Mouse (Mus musculus): ENCODE measurements at regions not wholly inside any gene's neighbourhood (a gene's known extent, or its start where the extent isn't known, plus 50 kb on each side); places are given as distances from the start of the nearest gene placed in this dataset.

DNA sequence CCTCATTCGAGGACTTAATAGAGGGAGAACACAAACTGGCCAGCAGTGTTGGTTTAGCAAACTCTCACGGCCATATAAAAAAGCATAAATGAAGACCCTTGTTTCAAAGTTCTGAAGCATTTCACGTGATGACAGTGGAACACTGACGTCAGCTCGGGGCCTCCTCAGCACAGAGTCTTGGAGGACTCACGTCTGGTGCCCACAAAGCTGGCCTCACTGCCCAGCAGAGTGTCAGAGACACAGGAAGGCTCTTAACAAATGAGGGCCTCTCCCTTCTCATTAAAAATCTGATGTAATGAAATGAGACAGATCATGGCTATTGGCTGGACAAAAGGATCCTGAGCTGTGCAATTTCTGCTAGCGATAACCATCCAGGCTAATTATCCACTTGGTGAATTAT, 330.6 kb downstream of the Wdr11 start:
- no peak for DNase-seq

DNA sequence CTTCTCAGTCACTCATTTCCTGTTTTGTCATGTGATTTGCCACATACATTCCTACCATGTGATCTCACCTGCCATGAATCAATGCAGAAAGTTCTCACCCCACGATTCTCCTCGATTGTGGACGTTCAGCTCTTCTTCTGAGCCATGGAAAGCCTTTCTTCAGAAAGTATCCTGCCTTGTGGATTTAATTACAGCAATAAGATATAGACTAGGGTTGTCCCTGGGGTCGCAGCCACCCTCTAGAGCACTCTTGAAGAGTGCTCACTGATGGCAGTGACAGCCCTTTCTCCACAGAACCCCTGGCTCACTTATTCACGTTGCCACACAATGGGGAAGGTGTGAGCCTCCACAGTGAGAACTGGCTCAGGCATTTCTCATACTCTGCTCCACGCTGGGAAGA, 345.1 kb downstream of the Wdr11 start:
- DNase-seq = no peak

DNA sequence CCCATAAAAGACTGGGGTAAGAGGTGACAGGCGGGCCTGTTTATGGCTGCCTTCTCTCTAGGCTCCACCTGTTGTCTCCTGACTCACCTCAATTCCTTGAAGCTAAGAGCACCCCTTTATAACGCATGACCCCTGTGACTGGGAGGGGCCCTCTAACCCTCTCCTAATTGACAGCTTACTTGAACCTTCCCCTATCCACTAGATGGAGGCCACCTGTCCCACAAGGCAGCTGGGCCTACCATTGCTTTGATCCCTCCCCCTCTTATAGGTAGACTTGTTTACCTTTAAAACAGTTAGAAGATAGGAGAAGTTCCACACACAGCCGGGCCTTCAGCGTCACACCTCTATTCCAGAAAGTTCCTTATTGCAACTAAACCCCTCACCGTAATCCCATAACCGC, 346.1 kb downstream of the Wdr11 start:
- DNase-seq = no peak

DNA sequence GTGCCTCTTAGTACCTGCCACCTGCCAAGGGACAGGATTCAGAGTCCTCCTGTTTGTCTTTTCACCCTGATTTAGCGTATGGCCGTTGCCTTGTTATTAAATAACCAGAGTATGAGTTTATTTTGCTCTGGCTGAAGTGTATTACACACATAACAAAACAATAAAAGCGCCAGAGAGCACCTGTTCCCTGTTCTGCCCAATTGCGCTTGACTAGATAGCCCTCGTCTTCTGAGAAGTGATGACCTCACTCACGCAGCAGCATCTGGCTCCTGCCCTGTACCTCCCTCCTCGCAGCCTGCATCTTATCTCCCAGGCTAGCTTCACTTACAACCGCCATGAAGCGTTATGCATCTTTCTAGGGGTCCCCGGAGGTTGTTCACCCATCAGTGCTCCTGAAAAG, 346.5 kb downstream of the Wdr11 start:
- DNase-seq = no peak

DNA sequence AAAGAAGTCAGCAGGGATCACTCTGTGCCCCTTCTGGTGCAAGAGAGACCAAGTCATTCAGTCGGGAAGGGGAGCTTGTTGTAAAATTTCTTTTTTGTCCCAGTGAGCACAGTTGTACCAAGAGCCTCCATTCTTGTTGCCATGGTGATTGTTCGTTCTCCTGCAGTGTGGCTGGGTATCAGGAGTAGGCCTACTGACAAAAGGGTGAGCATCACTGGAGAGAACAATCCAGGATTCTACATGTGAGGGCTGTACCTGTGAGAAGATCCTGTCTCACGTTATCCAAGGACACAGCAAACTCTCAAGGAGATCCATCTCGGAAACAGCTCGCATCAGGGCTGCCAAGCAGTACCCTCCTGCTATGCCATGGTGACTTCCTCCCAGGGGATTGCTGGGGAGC, 347.6 kb downstream of the Wdr11 start:
- no peak for DNase-seq

DNA sequence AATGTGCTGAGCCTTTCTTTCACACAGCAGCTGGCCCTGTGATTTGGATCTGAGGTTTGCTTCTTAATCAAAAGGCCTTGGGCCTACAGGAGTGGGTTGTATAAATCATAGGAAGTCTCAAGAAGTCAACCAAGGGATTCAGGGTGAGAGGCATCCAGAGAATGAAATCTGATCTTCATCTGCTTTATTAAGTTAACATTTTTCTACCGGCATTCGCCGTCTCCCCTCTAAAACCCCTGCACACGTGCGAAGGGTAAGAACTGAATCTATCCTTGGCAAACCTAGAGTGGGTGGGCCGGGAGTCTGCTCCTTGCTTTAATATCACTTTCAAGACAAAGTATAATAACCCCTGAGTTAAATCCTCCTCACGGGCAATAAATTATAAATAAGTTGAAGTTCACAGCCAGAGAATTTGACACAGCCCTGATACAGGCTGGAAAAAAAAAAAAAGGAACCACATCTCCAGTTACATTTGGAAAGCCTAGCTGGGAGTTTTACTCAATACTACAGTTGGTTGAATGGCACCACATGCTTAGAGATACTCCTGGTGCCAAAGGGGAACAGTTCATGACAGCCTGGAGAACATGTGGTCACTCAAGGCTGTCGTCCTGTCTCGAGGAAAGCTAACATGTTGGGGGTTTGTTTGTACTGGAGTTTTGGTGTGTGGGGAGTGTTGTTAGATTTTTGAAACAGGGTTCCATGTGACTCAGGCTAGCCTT, 349.8 kb downstream of the Wdr11 start:
- no peak for DNase-seq

DNA sequence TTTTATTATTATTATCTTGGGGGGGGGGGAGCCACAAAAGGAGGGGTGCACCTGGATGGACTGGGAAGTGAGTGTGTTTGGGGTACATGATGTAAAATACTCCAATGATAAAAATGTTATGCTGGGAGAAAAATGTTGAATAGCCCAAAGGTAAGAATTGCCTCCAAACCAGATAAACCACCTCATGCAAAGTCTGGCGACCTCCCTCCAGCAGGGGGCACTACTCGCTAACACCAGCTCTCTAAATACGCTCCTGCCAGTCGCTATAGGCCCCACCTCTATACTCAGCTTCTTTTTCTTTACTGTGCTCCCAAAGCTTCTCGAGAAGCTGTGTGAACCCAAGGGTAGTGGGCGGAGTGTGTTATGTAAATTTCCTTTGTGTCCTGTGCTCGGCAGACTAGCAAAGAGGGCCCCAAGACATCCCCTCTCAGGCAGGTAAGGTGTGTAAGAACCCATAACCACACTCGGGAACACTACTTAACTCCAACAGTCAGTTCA, 357.0 kb downstream of the Wdr11 start:
- no peak for DNase-seq

DNA sequence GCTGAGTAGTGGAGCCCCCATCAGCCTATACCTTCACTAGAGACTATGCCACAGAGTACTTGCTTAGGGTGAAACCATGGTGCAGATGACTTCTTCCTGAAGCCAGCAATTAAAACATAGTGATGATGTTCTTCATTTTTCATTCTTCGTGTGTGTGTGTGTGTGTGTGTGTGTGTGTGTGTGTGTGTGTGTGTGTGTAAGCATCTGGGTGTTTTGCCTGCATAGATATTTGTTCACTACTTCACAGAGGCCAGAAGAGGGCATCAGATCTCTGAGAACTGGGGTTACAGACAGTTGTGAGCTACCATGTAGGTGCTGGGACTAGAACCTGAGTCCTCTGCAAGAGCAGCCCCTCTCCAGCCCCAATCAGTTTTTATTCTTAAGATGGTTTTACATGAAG, 358.8 kb downstream of the Wdr11 start:
- DNase-seq = no peak

DNA sequence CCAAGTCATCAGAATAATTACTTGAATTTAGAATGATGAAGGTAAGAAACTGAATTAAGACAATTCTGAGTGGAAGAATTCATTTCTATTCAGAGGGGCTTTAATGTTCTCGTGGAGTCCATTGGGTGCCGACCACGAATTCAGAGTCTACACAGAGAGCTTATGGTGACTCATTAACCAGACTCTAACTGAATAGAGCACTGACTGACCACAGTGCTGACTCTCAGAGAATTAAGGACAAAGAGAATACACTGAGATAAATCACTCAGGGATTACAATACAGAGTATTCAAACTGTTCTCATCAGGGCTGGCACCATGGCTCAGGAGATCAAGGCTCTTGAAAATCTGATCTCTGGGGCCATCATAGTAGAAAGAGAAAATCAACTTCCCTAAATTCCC, 366.7 kb downstream of the Wdr11 start:
- DNase-seq = no peak

DNA sequence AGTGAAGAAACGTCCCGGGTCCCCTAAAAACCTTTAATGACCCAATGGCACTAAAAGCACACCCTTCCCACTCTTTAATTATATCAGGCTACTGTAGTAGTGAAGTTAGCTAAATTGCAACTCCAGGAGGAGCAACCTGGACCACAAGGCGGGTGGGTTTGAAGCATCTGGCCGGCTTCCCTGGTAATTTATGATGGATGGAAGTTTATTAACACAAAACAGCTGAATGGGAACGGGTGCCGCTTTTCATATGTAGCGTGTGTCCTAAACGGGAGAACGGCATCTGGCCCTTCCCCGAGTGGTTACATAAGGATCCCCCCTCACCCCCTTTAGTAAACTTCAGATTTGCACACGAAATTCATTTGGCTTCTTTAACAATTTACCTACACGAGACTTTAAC, 370.9 kb downstream of the Wdr11 start:
- peak in 1 of 2 experiments; percentile 32 for DNase-seq

DNA sequence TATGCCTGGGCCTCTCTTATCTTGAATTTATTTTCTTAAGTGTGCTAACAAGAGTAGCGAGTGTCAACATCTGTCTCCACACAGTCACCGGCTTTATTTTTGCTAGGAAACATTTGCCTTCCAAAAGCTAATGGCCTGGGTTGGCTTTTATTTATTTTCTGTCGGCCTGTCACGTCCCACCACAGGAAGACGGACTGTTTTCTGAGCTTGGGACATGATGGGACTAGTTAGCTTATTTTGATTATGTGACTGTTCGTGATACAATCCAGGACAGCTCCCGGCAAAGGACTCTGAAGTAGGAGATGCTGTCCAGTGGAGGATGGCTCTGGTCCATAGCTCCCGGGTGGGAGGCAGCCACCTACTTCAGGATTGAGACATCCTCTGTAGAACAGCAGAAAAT, 372.5 kb downstream of the Wdr11 start:
- no peak for DNase-seq

DNA sequence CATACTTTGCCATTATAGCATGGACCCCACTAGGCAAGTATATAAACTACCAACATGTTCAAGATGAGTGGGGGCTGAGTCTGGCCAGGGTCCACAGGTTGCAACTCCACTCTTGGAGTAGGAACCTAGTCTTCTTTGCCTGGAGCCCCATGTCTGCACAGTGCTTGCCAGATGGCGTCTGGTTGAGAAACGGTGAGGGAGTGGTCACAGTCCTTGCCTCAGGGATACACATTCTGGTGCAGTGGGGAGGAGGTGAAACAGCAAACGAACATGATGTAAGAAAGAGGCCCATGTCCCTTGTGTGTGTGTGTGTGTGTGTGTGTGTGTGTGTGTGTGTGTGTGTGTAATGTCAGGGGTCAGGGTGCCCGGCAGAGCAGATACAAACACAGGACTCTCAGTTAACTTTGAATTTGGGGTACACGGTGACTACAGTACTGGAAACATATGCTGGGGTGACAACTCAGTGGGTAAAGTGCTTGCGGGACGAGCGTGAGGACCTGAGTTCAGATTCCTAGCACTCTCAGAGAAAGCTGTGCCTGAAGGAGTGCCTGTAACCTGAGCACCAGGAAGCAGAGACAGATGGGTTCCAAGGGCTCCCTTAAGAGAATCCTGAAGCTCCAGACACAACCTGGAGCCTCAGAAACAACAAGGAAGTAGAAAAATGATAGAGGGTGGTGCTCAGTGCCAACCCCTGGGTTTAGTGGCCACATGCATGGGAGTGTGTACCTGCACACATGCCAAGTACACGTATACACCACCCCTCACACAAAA, 373.8 kb downstream of the Wdr11 start:
- DNase-seq = no peak

DNA sequence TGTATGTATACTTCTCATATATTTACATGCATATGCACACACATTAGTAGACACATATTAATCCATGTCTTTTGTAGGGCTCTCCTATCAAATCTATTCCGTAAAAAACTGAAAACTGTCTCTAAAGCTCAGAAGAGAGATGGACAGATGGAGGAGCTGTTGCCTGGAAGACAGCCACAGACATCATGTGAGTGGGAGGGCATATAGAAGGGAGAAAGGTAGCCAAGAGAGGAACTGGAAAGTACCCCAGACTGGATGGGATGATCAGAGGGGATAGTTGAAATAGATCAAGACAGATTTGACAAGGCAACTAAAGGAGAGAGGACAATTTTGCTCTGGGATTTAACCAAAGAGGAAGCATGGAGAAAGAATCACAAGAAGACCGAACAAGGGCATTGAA, 375.1 kb downstream of the Wdr11 start:
- DNase-seq = peak; percentile 64 to 65

DNA sequence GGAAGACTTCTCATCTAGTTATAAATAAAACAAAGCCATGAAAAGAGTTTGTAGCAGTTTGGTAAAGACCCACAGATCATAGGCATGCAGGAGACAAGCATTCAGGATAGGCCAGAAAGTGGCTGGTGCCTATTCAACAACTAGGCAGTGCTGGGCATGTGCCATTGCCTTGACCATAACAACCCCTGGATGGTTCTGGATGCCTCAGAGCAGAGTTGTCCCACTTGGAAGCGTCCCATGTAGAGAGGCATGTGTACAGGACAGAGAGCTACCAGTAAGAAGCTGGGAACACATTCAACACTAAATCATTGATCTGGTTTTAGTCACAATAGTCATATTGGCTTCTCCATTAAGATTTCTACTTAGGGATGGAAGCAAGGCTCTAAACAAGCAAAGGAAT, 378.5 kb downstream of the Wdr11 start:
- no peak for DNase-seq

DNA sequence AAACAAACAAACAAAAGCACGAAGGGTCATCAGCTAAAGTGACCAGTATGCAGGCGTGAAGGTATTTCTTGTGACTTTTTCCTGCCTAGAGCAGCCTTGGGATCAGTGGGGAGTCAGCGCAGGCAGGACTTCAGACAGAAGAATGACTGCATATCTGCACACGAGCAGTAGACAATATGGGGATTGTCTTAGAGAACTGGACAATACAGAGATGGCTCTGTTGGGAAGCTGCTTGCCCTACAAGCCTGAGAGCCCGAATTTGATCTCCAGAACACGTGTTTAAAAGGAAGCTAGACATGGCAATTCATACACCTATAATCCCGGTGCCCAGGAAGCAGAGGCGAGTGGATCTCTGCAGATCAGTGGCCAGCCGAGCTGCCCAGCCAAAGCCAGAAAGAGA, 382.5 kb downstream of the Wdr11 start:
- DNase-seq = no peak

DNA sequence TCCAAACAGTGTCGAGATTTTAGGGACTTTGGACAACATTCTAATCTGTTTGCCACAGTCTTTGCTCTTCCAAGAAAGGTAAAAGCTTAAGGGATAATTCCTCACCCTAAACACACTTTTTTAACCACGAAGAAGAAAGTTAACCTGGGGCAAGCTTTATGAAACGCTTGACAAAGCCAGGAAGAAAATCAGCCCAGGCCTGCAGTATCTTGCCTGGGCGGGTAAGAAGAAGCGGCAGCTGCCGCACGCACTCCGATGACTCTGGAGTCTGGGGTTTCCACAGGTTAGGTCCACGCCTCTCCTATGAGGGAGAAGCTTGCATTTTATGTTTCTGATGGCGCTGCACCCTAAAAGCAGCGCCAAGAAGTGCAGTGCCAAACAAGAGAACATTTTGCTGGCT, 383.2 kb downstream of the Wdr11 start:
- DNase-seq = no peak

DNA sequence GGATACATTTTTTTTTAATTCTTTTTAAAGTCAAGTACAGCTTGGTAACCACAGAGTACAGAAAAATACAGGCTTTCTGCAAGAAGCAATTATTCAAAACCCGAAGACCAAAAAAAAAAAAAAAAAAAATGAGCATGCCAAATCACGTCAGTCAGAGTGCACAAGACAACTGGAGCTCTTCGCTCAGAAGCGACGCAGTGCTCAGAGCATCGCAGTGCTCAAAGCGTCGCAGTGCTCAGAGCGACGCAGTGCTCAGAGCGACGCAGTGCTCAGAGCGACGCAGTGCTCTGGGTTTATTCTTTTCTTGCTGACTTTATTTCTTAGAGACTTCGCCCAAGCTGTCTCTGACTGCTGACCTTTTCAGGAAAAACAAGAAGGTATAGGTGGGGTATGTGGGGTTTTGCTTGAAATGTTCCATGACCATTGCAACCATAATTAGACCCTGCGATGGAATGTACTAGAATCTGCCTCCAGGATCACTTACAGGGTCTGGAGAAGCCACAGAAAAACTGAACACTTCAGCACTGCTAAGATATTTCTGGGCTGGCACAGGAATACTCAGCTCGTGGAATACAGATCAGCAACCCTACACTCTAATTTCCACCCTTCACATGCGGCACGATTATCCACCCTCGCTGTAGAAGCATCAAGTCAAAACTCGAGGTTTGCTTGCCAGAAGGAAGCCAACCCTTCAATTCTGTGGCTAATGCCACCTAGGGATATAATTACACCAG, 384.3 kb downstream of the Wdr11 start:
- no peak for DNase-seq

DNA sequence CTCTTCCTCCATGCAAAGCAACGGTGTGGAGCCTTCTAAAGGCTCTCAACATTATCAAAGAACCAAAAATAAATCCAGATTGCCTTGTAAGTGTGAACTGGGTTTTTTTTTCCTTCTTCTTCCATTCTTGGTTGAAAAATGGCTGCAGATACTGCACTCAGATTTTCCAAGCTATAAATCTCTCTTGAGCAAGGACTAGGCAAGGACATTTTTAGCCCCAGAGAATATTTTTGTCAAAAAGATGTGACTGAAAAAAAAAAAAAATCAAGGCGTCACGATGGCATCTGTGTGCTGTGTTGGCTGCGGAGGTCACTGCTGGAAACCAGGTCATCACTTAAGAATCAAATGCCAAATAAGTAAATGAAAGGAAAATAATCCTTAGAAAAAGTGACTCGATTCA, 386.9 kb downstream of the Wdr11 start:
- no peak for DNase-seq

DNA sequence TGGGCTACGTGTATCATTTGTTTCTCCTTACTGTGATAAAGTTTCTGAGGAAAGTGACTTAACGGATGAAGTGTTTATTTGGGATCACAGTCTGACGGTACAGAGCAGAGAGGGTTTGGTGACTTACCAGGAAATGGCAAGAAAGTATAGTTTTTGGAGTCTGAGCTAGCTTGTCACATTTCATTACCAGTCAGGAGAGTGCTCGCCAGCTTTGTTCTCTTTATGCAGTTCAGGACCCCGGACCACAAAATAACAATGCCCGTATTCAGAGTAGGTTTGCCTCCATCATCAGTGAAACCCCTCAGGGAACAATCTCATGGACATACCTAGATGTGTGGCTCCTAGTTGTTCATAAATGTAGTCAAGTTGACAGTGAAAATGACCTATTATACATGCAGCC, 387.7 kb downstream of the Wdr11 start:
- no peak for DNase-seq

DNA sequence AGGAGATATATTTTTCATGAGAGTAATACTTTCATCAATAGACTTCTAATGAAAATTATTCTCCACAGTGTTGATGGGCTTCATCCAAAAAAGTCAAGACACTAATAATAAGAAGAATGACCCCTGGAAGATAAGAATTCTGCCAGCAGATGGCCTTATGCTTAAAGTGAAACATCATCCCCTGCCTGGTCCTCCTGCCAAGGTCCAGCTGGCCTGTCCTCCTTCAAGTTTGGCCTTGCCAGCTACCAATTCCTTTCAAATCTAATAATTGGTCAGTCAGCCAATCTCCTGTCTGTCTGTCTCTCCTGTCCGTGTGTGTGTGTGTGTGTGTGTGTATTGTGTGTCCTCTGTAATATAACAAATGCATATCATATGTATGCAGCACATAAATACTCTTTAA, 388.8 kb downstream of the Wdr11 start:
- DNase-seq = no peak

DNA sequence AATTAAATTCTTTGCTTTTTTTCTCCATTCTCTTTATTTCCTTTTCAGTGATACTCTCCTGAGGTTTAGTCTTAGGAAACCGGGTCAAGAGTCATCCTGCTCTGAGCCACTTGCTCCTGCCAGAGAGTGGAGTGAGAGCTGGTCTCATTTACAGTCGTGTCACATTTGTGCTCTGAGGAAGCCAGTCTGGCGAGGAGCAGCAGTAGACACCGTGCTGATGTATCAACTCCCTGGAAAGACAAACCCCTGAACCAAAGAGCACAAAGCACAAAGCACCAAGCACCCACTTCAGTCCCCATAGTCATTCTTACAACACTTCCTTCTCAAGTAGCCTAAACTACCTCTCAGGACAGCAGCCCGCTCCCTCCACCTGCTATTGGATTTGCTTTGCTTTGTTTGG, 390.7 kb downstream of the Wdr11 start:
- DNase-seq = no peak

DNA sequence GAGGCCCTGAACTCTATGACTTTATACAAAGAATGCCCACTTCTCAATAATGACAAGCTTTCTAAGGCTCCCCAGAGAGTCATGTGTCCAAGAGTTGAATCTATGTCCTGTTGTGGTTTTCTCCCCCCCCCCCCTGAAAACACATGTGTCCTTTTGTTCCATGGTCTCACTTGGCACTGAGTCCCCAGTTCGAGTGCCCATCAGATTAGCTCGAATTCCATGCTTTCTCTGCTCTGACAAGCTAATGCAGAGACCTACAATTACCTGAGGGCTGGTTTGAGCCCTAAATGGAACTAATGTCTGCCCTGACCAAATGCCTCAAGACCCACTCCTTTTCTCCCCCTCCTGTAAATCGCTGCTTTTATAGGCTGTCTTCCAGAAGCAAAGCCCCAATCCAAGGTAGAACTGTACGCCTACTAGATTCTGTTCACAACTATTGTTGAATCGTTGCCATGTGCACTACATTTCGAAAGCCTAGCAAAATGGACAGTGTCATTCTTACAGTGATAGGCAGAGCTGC, 392.0 kb downstream of the Wdr11 start:
- DNase-seq = no peak

DNA sequence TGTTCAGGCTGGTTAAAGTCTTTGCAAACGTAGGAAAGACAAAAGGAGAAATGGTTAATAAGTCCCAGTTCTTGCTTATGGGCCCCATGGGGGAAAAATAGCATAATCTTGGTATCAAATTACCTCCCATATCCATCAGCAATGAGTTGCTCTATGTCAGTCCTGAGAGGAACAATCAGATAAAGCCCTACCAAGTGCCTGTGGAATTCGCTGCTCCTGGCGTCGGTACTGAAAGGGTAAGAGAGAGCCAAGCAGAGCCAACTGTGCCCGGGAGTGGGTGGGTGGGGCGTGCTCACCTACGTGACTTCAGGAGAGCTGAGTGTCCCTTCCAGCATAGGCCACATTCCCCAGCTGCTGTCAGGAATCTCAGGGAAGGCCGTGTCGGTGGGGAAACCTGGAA, 392.7 kb downstream of the Wdr11 start:
- DNase-seq = no peak

Measured in layer of hippocampus, postnatal 36 days (tissue).